Mouse (Mus musculus) hindbrain, embryonic 11.5 days (tissue): ENCODE results near the gene Camta1. TPM values are rescaled to one million over a fixed set of nuclear protein-coding genes. Genes with fewer than 3 reads are reported as not detected.

Experiments used
- ATAC-seq: fragments of 200-750 bp; cut with Nextera tagmentation; 2 replicates; pipeline ENCODE4 v1.8.0; 2017; ENCODE audit warnings: mild to moderate bottlenecking, moderate TSS enrichment, moderate library complexity; ENCODE audit not compliant: low FRiP score
- DNase-seq: peaks from one replicate; pipeline ENCODE4 v3.0.0-alpha.2; 2015; ENCODE audit warnings: low spot score
- H3K27ac ChIP-seq: fragments of 300-500 bp; sonication (generic); 2 replicates; pipeline ENCODE4 v1.5.1; 2014; ENCODE audit warnings: mild to moderate bottlenecking, low read depth, low read length
- H3K27me3 ChIP-seq: fragments of 300-500 bp; sonication (generic); 2 replicates; pipeline ENCODE4 v1.6.1; 2014; ENCODE audit warnings: mild to moderate bottlenecking, low read length, moderate library complexity, mixed read lengths; ENCODE audit not compliant: control insufficient read depth, insufficient read depth
- H3K36me3 ChIP-seq: fragments of 300-500 bp; sonication (generic); 2 replicates; pipeline ENCODE4 v1.6.1; 2014; ENCODE audit warnings: mild to moderate bottlenecking, low read length, moderate library complexity, mixed read lengths; ENCODE audit not compliant: control insufficient read depth, insufficient read depth
- H3K4me1 ChIP-seq: fragments of 300-500 bp; sonication (generic); replicated peaks from 2 replicates; pipeline ENCODE4 v1.6.1; 2014; ENCODE audit warnings: low read length, mixed read lengths; ENCODE audit not compliant: control insufficient read depth, insufficient read depth
- H3K4me2 ChIP-seq: fragments of 300-500 bp; sonication (generic); replicated peaks from 2 replicates; pipeline ENCODE4 v1.6.1; 2014; ENCODE audit warnings: mild to moderate bottlenecking, low read depth, low read length
- H3K4me3 ChIP-seq: fragments of 300-500 bp; sonication (generic); 2 replicates; pipeline ENCODE4 v1.5.1; 2014; ENCODE audit warnings: low read depth, low read length
- H3K9ac ChIP-seq: fragments of 300-500 bp; sonication (generic); 2 replicates; pipeline ENCODE4 v1.6.1; 2014; ENCODE audit warnings: low read depth, low read length
- H3K9me3 ChIP-seq: fragments of 300-500 bp; sonication (generic); 2 replicates; pipeline ENCODE4 v1.6.1; 2016; ENCODE audit warnings: low read length; ENCODE audit not compliant: control insufficient read depth
- WGBS: fragments of 180-500 bp; shearing (Covaris S2); extraction: QIAGEN DNeasy Blood & Tissue Kit; methylation state at CpG from one replicate; pipeline ENCODE4 v1.1.7; 2014; 5-methylcytosine and 5-hydroxymethylcytosine counted together
- polyA plus RNA-seq: library from polyadenylated mRNA; unstranded; fragments of >200 nt; fragmentation: Nextera tagmentation; extraction: Ambion mirVana; gene quantifications from 2 replicates; pipeline ENCODE4 v1.2.1, GENCODE M21; 2014

The Camta1 gene
- polyA plus RNA-seq, 1 experiment from 2014 or later = 130 TPM

- 0 out of 2 replicates have a peak overlapping the region, but pooled peaks have one; percentile 1 for H3K27ac ChIP-seq
- peaks cover 16% of the 10 kb centered on the region for H3K4me1 ChIP-seq
- no peak for ATAC-seq
Measured at GRCm38 (mm10) chr4:151130756-151131490, 730.8 kb downstream of the Camta1 start.

GRCm38 (mm10) chr4:151129725-151130557, 731.7 kb downstream of the Camta1 start:
- H3K4me2 ChIP-seq = peak overlapping the region; percentile 70
- peaks cover 16% of the 10 kb centered on the region for H3K4me1 ChIP-seq
- 67% methylated on average over 16 of the region's 16 CpGs for WGBS
- H3K9me3 ChIP-seq = no peaks in the 10 kb centered on the region
- H3K9ac ChIP-seq = peak overlapping the region; percentile 96
- no peaks in the 10 kb centered on the region for H3K36me3 ChIP-seq
- ATAC-seq (no peak), DNase-seq (no peak)
- no peaks in the 10 kb centered on the region; the same call in 1 of the 2 replicates for H3K27me3 ChIP-seq
- peak overlapping the region; percentile 55 for H3K4me3 ChIP-seq
- peak overlapping the region; percentile 100 for H3K27ac ChIP-seq

More at GRCm38 (mm10) chr4:151130756-151131490, 730.8 kb downstream of the Camta1 start:
- H3K9me3 ChIP-seq = no peaks in the 10 kb centered on the region
- no peaks in the 10 kb centered on the region; the same call in 1 of the 2 replicates for H3K27me3 ChIP-seq
- peak overlapping the region; percentile 15; the same call in 1 of the 2 replicates for H3K9ac ChIP-seq
- H3K4me3 ChIP-seq = no peak overlapping the region
- no peaks in the 10 kb centered on the region for H3K36me3 ChIP-seq
- H3K4me2 ChIP-seq = no peak overlapping the region
- no peak for DNase-seq
- 58% methylated on average over 9 of the region's 9 CpGs for WGBS

- Histone ChIP-seq H3K4me2 (peak overlapping the region; percentile 70), H3K9me3 (no peaks in the 10 kb centered on the region), H3K9ac (peak overlapping the region; percentile 96), H3K4me3 (peak overlapping the region; percentile 55), H3K36me3 (no peaks in the 10 kb centered on the region), H3K27me3 (no peaks in the 10 kb centered on the region; the same call in 1 of the 2 replicates), H3K4me1 (peaks cover 16% of the 10 kb centered on the region), H3K27ac (peak overlapping the region; percentile 100)
- DNase-seq (peak; percentile 92), ATAC-seq (peak; percentile 81)
- WGBS = under 1% methylated on average over 69 of the region's 69 CpGs
Measured at GRCm38 (mm10) chr4:151128641-151129541, 732.8 kb downstream of the Camta1 start.

GRCm38 (mm10) chr4:151127636-151128548, 733.8 kb downstream of the Camta1 start:
- ATAC-seq (peak; percentile 72), DNase-seq (peak; percentile 73)
- H3K36me3 ChIP-seq = no peaks in the 10 kb centered on the region
- no peaks in the 10 kb centered on the region for H3K9me3 ChIP-seq
- WGBS = 4% methylated on average over 9 of the region's 10 CpGs
- peak overlapping the region; percentile 96 for H3K9ac ChIP-seq
- peak overlapping the region; percentile 70 for H3K4me2 ChIP-seq
- H3K27ac ChIP-seq = peak overlapping the region; percentile 100
- H3K4me1 ChIP-seq = peaks cover 16% of the 10 kb centered on the region
- peak overlapping the region; percentile 55 for H3K4me3 ChIP-seq
- no peaks in the 10 kb centered on the region; the same call in 1 of the 2 replicates for H3K27me3 ChIP-seq

- H3K4me2 ChIP-seq = no peak overlapping the region
- H3K27ac ChIP-seq = no peak overlapping the region
- no peaks in the 10 kb centered on the region for H3K27me3 ChIP-seq
- H3K4me3 ChIP-seq = no peak overlapping the region
- 0 out of 2 replicates have a peak, but pooled peaks cover 8% of the 10 kb centered on the region for H3K36me3 ChIP-seq
- no peak overlapping the region for H3K9ac ChIP-seq
- 87% methylated on average over 3 of the region's 3 CpGs for WGBS
- H3K4me1 ChIP-seq = no peaks in the 10 kb centered on the region
- ATAC-seq = no peak
- no peak for DNase-seq
- H3K9me3 ChIP-seq = no peaks in the 10 kb centered on the region
Measured at GRCm38 (mm10) chr4:151118883-151119282, 742.8 kb downstream of the Camta1 start.

GRCm38 (mm10) chr4:151114574-151114973, 747.1 kb downstream of the Camta1 start:
- H3K27me3 ChIP-seq = peaks cover 3% of the 10 kb centered on the region
- WGBS = 86% methylated on average over 7 of the region's 7 CpGs
- no peak overlapping the region for H3K27ac ChIP-seq
- no peaks in the 10 kb centered on the region for H3K9me3 ChIP-seq
- H3K36me3 ChIP-seq = no peaks in the 10 kb centered on the region
- ATAC-seq = no peak
- no peak for DNase-seq
- no peaks in the 10 kb centered on the region for H3K4me1 ChIP-seq
- H3K9ac ChIP-seq = no peak overlapping the region
- no peak overlapping the region for H3K4me3 ChIP-seq
- H3K4me2 ChIP-seq = no peak overlapping the region

- Histone ChIP-seq H3K4me1 (no peaks in the 10 kb centered on the region; the same call in 1 of the 2 replicates), H3K4me3 (no peak overlapping the region), H3K4me2 (no peak overlapping the region), H3K36me3 (no peaks in the 10 kb centered on the region), H3K9ac (no peak overlapping the region), H3K27ac (no peak overlapping the region), H3K27me3 (peaks cover 3% of the 10 kb centered on the region), H3K9me3 (no peaks in the 10 kb centered on the region)
- DNase-seq (no peak), ATAC-seq (no peak)
- 62% methylated on average over 8 of the region's 8 CpGs for WGBS
Measured at GRCm38 (mm10) chr4:151111226-151111625, 750.5 kb downstream of the Camta1 start.
